Mouse (Mus musculus): Measurements from ENCODE around the gene Polr1d.

The Polr1d gene

DNA sequence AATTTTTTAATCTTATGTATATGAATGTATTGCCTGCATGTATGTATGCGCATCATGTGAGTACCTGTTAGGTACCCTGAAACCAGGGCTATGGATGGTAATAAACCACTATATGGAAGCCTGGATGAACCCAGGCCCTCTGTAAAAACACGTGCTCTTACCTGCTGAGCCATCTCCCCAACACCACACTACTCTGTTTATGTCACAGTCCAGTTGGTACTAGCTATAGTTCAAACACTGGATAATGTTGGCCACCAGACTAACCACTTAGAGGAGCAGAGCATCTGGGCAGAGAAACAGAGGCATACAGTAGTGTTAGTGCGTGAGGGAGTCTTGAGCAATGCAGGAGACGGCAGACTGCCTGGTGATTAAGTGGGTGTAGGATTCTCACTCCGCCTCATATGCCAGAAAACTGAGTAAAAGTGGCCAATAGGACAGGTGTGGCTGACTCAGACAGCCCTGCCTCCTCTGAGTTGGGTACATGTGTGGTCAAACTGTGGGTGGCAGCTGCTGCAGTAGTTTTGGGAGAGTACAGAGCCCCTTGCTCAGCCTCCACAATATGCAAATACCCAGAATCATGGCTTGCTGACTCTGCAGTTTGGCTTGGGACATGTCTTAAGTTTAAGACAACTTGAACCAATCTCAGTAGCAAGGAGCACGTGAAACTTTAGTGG, 21.1 kb upstream of the Polr1d start:
- no peak for DNase-seq (ENCODE audit: low spot score in 2 of 2)

DNA sequence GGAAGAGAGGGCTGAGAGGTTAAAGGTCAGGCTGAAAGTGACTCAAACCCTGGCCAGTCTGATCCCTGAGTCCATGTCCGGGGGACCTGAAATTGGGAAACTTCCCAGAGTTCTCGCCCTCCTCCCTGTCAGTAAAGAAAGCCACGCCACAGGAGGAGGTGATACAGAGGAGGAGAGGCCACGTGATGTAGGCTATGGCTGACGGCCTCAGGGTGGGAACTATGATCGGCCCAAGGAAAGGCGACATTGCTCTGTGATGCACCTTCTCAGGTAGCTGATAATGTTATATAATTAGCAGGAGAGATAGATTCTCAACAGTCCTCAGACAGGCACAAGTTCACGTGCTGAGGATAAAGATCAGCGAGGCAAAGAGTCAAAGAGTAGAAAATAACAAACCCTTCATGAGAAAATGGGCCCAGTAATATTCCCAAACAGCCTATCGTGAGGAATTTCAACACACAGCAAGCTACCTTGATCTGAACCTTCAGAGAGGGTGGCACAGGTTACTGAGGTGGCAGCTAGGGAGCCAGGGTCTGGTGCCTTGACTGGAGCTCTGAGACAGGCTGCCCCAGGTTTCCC, 20.0 kb upstream of the Polr1d start:
- DNase-seq (ENCODE audit: low spot score in 2 of 2) = no peak

DNA sequence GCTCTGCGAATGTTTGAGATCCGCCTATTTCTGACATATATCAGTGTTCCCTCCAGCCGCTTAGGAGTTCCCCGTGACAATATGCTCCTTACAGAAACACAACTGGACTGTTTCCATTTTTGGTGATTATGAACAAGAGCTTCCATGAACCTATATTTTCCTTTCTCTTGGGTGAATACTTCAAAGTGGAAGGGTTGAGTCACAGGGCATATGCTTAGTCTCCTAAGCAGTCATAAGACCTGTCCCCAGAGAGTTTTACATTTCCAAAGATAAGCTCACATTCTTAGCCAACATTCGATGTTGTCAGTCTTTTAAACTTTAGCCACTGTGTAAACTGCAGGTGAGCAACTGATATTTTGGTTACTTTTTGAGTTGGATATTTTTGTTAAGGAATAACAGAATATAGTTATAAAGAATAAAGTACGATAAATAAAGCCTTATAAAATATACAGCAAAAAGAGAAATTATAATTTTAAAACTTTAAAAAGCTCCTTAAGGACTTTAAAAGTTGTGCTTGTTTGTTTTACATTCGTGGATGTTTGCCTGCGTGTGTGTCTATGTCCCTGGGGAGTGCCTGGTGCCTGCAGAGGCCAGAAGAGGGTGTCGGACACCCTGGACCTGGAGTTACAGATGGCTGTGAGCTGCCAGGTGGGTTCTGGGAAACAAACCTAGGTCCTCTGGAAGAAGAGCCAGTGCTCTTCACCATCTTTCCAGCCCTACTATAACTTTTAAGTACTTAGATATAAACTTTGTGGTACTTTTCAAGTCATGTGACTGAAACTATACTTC, 19.0 kb upstream of the Polr1d start:
- DNase-seq (ENCODE audit: low spot score in 2 of 2) = no peak

DNA sequence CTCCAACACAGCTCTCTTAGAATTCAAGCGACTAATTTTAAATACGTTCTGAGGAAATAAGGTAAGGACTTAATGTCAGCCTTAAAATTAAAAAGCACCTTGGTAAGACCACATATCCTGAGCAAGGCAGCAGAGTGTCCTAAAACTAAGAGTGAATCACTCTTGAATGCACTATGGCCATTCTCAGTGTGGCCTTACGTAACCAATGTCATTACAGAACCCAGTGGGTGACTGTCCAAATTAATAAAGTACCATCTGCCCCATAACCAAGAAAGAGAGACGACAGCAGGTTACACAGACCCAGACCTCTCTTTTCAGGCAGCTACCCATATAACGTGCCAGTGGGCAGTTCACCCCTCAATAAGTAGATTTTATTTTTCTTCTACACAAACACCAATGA, 18.2 kb upstream of the Polr1d start:
- no peak for DNase-seq (ENCODE audit: low spot score in 2 of 2)

DNA sequence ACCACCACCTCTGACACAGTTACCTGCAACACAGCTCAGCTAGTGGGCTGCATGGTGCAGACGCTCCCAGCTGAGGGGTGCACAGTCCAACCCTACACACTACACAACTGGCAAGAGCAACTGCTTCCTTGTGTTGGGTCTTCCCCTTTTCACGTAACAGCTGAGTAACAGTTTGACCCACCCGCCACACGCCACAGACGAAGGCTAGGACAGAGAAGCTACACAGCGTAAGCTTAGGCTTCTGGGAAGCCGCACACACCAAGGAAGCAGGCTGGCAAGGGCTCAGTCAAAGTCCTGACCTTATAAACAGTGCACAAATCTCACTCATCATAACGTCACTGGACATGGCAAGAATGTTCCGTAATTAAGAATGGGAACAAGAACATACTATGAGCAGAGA, 17.5 kb upstream of the Polr1d start:
- no peak for DNase-seq (ENCODE audit: low spot score in 2 of 2)

DNA sequence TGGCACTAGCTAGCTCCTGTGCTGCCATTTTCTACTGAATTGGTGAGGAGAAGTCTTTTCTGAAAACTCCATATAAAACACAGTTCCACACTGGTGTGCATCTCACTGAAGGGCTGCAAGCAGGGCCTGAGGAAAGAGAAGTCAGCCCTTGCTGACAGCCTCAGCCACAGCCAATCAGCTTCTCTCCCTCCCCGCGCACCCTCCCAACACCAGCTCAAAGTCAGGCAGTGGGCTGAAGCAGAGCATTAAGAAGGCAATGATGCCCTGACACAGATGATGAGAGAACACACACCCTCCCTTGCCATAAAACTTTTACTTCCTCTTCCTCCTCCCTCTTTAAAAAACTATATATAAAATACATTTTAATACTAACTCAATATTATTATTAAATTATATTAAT, 16.8 kb upstream of the Polr1d start:
- DNase-seq (ENCODE audit: low spot score in 2 of 2) = peak; percentile 32 to 33

DNA sequence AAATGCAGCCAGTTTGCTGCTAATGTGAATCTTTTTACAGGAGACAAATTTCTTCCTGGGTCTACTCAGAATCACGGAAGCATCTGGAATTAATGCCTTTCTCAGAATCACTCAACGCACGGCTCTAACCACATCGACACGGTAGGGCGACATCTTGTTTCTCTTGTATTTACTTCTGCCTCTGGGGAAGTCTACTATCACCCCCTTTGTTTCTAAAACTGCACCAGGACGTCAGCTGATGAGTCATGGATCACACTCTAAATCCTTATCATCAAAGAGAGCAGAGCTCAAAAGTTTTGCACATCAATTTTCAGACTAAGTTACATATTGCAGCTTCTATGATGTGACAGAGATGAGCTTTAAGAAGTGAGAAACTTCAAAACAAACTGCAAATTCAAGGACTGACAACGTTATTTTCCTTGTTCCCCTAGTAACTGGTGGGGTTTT, 13.6 kb upstream of the Polr1d start:
- no peak for DNase-seq (ENCODE audit: low spot score in 2 of 2)

DNA sequence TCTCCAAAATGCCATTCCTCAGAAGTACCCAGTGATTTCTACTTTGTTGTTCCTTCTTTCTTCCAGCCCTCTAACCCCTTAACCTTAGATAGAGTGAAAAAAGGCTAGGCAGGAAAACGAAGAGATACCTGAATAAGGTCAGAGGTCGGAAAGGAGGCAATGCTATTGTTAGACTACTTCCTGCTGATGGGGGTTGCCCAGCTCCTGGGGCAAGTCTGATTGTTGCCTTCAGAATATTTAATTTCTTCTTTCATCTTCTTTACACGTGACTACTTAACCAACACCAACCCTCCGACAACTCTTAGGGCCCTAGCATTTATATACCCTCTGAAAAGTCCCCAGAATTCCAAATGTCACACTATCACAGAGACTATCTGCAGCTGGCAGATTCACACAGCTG, 10.7 kb upstream of the Polr1d start:
- no peak for DNase-seq (ENCODE audit: low spot score in 2 of 2)

DNA sequence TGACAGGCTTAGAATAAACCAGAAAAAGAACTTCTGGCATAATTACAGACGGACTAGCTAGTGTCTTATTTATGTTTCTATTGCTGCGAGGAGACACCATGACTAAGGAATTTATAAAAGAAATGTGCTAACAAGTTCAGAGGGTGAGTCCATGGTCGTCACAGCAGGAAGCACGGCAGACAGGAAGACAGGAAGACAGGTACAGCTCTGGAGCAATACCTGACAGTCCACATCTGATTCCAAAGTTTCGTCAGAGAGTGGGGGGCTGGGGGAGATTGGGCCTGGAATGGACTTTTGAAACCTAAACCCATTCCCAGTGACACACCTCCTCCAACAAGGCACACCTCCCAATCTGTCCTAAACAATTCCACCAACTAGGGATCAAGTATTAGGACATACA, 9.9 kb upstream of the Polr1d start:
- DNase-seq (ENCODE audit: low spot score in 2 of 2) = no peak

DNA sequence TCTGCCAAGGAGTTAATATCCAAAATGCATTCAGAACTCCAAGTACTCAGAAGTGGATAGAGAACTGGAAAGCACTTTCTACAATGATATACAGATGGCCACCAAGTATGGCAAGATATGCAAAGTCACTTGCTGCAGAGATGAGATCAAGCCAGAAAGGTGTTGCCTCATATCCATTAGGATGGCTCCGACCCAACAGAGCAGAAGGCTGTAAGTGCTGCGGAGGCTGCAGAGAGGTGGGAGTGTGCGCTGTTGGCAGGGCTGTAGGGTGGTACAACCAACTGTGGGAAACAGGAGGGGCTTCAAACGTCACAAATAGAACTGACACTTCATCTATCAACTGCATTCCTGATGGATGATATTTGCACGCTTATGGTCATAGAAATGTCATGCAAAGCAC, 8.0 kb upstream of the Polr1d start:
- no peak for DNase-seq (ENCODE audit: low spot score in 2 of 2)

DNA sequence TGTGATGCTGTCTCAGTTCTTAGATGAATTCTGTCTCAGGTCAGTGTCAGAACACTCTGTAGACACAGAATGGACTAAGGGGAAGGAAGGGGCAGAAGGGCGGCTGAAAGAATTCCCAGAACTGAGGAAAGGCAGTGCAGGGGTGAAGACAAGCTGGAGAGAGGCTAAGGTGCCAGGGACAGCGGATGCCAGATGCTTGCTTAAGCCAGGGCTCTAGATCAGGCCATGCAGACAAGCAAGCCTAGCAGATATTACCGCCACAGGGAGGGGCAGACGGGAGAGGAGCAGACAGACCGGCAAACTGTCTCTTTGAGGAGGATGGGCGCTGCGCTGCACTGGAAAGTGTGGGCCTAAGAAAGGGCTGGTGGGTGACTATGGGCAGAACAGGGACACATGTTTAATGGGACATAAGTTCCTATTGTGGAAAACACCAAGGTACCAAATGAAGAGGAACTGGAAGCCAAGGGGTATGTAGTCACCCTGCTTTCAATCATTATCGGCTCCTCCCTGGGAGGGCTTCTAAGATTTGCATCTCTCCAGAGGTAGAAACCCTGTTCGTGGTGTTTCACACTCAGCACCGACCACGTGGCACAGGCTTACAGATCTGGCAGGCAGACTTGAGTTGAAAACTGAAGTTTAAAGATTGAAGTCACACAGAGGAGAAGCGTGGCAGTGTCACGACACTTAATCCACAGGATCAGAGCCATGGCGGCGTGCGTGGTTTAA, 5.9 kb upstream of the Polr1d start:
- no peak for DNase-seq (ENCODE audit: low spot score in 2 of 2)

DNA sequence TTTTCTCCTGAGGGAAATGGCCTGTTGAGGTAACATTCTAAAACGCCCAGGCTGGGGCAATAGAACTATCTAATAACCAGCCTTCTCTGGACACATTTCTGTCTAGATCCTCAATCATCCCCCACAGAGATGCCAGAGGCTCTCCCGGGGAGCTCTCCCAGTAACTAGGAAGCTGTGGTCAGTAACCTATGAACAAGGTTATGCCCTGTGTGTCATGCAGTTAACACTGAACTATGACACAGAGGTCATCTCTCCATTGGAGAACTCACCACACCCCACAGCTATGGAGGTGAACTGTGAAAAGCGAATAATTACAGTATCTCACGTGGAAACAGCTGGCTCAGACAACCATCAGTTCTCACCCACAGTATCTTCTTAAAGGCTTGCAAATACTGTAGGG, 5.0 kb upstream of the Polr1d start:
- DNase-seq (ENCODE audit: low spot score in 2 of 2) = no peak

DNA sequence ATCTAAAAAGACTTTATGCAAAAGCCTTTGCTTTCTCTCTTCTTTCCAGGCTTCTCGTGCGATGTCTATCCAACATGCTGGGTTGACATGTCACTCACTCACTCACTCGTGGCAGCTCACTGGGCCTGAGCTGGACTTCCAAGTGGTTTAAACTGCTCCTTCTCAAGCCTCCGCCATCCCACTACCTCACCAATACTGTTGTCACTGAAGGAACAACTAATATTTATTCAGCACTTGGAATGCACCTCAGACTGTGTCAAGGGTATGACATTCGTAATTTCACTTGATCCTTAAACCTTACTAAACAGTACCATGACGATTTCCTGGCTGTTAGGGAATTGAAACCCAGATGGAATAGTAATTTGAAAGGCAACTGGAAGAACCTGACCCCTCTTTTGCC, 3.0 kb upstream of the Polr1d start:
- no peak for DNase-seq (ENCODE audit: low spot score in 2 of 2)

DNA sequence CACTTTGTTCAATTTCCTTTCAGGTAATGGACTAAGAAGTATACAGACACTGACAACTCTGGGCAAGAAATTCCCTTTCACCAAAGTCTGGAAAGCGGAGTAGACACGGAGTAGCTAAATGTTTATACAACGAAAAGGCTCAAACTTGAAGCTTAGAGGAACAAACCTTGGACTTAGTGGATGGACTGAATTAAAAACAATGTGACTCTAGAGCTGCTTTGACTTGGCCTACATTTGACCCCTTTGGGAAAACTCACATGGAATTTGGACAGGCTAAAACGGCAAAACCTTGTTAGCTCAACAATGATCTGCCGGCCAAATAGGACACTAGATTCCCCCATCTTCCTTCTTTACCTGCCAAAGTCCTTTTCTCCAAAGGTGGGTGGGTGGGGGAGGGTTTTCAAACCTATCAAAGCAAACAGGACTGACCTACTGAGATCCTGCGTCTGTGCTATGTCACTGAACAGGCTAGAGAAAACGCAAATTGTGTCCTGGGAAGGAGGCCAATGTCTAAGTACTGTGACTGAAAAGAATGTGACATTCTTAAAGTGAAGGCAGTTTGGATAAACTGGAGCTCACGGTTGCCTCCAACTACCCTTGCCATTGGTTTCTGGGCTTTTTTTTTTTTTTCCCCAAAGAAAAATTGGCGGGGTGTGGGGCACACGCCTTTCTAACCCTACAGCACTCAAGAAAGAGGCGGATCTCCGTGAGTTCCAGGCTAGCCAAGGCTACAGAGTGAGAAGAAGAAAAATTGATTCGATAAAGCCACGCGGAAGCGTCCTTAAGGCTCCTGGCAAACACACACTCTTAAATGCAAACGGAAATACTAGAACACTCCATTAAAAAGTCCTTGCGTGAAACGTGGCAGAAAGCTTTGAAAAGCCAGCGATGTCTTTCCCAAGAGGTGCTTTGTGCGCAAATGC, 1.5 kb upstream of the Polr1d start:
- DNase-seq (ENCODE audit: low spot score in 2 of 2) = no peak

DNA sequence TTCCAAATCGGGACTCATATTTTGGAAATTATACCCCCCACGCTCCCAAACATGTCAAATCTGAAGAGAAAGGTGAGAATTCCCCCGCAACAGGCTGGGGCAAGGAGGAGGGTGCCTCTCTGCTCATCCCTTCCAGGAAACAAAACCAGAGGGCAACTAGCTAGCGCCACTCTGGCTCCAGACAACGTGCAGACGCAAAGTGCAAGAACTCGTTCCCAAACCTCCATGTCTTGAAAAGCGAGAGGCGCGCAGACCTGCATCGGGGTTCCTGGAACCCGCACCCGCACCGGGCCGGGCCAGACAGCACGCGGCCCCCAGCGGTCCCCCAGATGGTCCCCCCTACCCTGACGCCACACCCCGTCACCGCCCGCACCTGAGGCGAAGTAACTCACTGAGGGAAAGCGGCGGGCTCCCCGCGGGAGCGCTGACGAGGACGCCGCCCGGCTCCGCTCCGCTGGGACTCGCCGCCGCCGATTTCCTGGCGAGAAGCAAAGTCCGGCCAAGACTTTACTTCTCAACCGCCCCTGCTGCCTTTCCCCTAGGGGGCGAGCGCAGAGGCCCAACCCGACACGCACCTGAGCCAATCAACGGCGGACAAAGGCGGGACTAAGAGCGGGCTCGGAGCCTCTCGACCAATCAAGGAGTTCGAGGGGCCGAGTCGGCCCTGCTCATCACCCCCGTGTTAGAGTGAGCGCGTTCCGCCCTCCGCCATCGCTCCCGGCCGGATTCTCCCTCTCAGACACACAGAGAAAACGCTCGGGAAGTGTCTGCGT, 638 bp upstream of the Polr1d start, which contains the start of gene Lnx2:
Gene Lnx2 (minus strand): TSS at position 561 of the 773 bp plus-strand sequence.
- peak; percentile 96 to 97 for DNase-seq (ENCODE audit: low spot score in 2 of 2)

DNA sequence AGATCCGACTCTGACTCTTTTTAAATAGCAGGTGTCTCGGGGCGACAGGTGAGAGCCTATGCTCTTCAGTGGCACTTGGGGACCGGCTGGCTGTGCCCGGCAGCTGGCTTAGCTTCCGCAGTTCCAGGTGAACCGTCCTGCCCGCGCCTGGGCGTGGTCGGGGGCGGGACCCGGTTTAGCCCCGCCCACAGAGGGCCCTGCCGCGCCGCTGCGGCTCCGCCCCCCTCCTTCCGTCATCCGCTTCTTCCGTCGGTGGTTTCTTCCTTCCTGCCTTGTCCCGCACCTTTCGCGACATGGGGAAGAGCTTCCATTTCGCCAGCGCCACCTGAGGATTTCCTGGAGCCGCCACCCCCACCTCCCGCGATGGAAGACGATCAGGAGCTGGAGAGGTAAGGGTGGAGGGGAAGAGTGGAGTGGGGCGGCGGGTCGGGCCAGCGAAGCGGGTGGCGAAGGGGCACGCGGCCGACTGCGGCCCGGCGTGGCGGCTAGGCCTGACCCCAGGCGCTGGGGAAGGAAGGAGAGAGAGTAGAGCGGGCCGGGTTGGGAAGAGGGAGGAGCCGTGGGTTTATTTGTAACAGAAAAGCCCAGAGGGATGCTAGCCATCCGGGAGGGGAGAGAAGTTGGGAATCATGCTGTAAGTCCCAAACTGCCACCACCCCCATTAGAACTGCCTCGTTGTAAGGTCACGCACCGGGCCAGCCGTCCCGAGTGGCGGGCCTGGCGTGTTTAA, 620 bp downstream of the Polr1d start:
- peak; percentile 88 to 98 for DNase-seq (ENCODE audit: low spot score in 2 of 2)

DNA sequence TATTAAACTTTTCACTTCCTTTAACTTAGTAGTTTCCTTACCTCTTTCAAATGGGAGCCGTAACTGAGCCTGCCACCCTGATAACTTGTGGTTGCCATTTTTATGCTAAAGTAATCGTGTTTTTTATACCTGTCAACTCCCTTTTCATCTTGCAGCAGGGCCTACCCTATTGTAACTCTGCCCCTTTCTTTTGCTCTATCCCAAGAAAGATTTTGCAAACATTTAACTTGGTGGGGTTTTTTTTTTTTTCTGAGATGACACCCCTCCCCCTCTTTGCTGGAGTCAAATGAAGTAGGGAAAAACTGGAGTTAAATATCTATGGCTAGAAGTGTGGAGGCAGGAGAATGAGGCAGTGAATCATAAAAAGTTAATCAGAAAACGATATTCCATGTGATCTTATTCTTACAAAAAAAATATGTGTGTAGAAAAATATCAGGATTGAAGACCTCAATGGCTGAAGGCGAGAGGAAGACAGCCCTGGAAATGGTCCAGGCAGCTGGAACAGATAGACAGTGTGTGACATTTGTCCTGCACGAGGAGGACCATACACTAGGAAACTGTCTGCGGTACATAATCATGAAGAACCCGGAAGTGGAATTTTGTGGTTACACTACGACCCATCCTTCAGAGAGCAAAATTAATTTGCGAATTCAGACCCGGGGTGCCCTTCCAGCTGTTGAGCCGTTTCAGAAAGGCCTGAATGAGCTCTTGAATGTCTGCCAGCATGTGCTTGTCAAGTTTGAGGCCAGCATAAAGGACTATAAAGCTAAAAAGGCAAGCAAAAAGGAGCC, 1.5 kb downstream of the Polr1d start:
- no peak for DNase-seq (ENCODE audit: low spot score in 2 of 2)

DNA sequence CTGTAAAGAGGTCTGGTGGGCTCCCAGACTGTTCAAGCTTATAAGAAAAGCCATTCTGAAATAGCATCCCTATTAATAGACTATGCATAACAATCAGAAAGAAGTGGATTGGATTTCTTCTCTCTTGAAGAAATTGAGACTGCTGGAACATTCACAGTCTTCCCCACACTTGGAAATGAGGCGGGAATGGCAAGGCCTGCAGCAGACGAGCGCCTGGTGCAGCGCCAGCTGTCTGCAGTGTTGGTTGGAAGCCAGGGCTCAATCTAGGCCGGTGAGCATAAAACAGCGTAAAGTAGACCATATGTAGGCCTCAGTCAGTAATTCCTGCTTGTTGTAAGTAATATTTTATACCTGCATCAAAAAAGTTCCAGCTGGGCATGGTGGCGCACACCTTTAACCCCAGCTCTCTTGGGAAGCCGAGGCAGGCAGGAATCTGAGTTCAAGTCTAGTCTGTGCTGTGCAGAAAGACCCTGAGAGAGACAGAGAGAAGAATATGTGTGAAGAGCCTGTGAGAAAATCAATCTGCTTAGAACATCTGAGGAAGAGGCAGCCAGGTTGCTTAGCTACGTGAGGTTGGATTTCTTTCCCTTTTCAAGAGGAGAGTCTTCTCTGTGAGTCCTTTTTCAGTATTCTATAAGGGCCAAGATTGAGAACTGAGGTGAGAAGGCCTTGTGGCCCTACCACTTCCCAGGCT, 8.5 kb downstream of the Polr1d start:
- DNase-seq (ENCODE audit: low spot score in 2 of 2) = no peak
